Mouse (Mus musculus): ENCODE measurements around the gene Iqcm. TPM values are rescaled to one million over a fixed set of nuclear protein-coding genes. Genes with fewer than 3 reads are reported as not detected.

Iqcm gene
- total RNA-seq (2023) = not detected

GRCm38 (mm10) chr8:75448394-75448793 is at the start of gene Iqcm:
Gene Iqcm, plus strand, starts transcription at chr8:75448694.

GRCm38 (mm10) chr8:75406489-75406888 is 42.0 kb upstream of the Iqcm start, which contains the start of gene Gm10358:
Gene Gm10358, minus strand, starts transcription at chr8:75406589.

Other genes starting within 250 kb of the Iqcm start
- gene Rasd2, start 234.8 kb upstream of the Iqcm start, total RNA-seq (2023) = under 1 TPM in 1 of 2 experiments, not detected in 1; 0.62 TPM
- gene Gm10358, start 42.1 kb upstream of the Iqcm start, total RNA-seq (2023) = not detected

Data from T-cell, adult 66 days (primary cell).